Mouse (Mus musculus) spleen, postnatal 4 days (tissue): Measurements from ENCODE around the gene Oxt.

Experiments
- DNase-seq, 2 experiments: peaks; one replicate each; pipeline ENCODE4 v3.0.0; 2022; ENCODE audit warnings: low spot score in 2 of 2

Gene Oxt

DNA sequence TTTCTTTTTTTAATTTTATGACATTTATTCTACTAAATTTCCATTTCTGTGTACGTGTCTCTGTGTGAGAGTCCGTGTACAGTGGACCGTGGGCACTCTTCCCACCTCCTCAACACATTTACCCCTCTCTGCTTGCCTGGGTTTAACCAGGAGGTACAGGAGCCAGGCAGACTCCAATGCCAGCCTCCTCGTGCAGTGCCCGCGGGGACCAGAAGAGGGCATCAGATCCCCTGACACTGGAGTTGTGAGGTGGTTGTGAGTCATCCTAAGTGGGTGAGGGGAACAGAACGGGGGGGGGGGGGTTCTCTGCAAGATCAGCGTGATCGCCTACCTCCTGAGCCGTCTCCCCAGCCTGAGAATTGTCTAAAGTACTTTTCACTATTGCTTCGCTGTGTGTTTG is 2.2 kb downstream of the Oxt start:
- peak; percentile 57 to 79 for DNase-seq

DNA sequence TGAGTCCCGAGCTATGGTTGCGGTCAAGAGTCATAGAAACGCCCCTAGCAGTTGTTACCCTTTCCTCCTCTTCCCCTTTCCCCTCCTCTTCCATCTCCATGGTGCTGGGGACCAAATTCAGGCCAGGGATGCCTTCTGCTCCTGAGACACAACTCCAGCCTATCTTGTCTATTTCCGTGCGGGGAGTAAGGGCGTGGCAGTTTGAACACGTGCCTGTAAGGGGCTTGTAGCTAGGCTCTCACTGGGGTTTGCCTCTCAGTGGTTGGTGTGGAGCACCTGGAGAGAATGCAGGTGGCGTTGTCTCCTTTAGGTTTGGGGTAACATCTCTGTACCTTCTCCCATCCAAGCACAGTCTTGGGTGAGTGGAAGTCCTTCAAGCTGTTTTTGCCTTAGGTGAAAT is 3.8 kb downstream of the Oxt start:
- DNase-seq, result no peak

DNA sequence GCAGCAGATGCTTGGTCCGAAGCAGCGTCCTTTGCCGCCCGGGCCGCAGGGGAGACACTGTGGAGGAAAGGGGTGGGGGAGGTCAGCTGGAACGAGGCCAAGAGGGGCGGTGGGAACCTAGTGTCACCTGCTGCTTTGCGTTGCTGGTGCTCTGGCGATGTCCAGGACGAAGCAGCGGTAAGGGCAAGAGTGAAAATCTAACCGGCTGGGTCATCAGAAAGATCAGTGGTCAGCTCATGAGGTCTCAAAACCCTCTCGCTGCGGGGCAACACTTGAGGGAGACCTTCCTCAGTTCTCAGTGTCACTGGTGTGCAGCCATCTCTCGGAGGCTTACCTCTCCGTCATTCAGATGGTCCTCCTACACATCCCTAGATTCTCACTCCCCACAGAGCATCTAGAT is 5.2 kb downstream of the Oxt start:
- no peak for DNase-seq

DNA sequence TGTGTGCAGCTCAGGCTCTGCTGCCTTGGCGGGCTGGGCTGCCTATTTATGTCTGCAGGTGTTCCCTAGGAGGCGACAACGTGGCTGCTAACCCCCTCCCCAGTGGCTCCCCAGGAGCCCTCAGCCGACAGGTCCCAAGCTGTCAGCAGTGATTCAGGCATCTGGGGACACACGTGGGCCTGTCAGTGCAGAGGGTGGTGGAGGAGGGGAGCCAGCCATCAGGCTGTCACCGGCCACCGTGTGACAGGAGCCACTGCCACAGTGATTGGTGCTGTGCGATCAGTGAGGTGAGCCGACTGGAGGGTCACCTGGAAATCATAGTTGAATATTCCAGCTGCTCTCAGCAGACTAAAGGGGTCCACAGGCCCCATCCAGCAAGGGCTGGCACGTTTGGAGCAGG is 6.6 kb downstream of the Oxt start, which contains the start of gene Avp:
Avp (minus strand) TSS at position 3 of the 400 bp plus-strand sequence.
- no peak for DNase-seq

DNA sequence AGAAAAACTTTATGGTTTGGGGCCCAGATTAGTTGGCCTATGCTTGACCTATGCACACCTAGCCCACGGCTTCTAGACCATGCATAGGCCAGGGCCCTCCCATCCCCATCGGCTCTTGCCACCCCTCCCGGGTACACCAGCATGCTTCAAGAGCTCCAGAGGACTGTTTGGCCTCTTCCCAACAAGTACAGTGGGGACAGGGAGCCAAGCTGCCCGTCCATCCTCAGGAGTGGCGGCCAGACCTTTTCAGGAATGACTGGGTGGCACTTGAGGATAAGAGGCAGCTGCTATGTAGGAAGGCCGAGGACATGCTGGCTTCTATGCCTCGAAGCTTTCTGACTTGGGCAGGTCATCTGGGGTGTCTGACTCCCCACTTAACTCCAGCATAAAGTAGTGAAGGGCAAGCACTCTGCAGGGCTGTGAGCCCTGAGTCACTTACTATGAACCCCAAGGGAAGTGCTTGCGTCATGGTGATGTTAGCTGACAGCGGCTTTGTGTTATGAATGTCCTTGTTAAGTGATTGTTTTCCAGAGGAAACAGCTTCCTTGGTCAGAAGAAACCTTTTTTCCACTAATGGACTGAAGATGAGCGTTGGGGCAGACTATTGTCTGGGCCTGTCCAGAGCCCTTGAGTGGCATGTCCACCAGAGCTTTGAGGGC is 8.1 kb downstream of the Oxt start:
- DNase-seq, result no peak

DNA sequence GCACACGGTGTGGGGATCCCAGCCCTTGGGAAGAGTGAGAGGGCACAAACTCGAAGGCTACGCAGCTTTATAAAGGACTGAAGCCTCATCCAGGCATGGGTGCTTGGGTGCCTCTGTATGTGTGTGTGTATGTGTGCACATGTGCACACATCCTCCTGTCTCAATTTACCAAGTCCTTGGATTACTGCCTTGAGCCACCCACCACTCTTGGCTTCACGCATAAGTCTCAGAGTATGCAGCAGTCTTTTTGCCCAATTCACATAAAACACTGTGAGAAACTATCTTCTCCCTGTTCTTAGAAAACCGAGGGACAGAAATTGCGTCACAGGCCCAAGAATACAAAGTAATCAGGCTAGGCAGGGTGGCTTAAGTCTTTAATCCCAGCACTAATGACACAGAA is 10.0 kb downstream of the Oxt start:
- DNase-seq, result no peak

DNA sequence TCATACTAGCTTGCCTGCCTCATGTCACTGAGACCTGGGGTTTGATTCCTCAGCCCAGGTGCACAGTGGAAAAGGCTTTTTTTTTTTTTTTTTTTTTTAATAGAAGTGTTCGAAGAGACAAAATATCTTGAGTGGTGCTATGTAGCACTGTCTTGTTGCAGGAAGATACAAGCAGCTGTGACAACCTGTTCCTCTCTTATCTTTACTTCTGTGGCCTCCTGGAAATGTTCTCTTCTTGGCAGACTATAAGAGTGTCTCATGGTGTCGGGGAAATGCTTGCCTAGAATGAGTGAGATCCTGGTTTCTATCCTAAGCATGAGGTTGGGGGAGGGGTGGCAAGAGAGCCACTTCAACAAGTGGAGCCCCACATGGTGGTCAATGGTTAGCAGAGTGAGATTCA is 12.4 kb downstream of the Oxt start:
- no peak for DNase-seq

DNA sequence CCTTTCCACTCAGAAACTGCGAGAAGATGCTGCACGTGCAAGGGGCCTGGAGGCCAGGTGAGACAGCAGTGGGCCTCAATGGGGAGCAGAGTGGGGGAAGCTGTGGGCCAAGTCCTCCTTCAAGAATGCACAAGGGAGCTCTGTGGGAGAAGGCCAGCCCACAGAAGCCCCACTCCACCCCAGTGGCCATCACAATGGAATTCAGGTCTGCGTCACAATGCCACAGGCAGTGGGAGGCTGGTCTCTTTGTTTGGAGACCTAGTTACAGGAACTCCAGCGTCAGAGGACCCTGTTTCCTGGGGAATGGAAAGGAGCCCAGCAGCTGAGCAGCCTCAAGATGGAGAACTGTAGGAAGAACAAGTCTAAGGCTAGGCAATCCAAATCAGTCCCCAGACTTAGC is 13.2 kb downstream of the Oxt start:
- no peak for DNase-seq

DNA sequence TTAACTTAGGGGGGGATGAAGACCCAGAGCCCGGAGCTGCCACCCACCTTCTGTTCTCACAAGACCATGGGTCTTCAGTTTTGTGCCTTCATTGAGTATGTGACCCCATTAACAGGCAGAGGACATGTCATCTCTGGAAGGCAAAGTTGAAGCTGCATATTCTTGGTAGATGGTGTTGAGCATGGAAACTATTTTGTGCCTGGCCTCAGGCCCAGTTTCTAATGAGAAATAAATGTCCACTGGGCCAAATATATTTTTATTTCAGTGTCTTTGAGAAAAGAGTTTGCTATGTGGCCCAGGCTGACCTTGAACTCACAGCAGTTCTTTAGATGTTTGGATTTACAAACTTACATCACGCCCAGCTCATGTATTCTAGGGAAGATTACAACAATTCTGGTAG is 13.8 kb downstream of the Oxt start:
- no peak for DNase-seq

DNA sequence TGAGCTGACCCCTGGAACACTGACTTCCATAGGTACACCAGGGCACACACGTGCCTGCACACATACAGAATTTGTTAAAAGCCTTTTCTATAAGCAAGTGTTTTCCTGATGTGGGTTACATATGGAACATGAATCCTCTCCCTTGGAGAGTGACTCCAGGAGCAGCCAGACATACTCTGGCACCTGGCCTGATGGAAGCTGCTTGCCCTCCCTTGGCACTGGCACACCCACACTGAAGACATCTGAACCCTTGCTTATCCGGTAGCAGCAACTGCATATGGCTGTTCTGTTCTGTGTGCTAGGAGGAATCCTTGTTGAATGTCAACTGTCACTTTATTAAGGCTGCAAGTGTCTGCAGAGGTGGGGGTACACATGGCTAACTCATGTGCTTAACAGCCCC is 15.0 kb downstream of the Oxt start:
- no peak for DNase-seq

DNA sequence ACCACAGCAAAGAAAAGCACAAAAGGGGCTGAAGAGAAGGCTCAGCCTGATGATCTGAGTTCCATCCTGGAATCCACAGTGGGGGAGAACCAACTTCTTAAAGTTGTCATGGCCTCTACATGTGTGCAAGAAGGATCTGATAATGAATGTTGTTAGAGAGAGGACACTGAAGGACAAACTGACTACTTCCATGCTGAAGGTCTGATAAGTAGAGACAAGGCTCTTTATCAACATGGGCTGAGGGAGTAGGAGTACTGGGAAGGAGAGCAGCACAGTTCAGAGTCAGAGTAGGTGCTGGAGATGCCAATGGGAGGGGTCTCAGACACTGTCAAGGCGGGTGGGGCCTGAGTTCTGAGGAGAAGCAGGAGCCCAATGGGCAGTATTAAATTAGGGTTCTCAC is 19.6 kb downstream of the Oxt start:
- DNase-seq, result no peak

DNA sequence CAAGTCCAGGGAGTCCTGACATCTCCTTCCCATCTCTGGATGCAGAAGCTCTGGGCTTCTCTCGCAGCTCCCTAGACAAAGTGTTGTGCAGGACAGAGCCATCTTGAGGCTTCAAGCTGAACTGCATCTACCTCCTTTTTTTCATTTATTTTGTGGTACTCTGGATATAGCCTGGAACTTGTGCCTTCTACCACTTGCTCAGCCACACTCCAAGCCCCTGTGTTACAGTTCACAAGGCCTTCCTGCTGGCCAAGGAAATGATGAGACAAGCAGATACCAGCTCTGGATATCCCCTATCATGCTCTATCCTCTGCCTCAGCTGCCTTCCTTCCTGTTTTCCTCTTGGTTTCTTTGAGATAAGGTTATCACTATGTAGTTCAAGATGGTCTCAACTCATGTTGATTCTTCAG is 21.6 kb downstream of the Oxt start:
- no peak for DNase-seq

DNA sequence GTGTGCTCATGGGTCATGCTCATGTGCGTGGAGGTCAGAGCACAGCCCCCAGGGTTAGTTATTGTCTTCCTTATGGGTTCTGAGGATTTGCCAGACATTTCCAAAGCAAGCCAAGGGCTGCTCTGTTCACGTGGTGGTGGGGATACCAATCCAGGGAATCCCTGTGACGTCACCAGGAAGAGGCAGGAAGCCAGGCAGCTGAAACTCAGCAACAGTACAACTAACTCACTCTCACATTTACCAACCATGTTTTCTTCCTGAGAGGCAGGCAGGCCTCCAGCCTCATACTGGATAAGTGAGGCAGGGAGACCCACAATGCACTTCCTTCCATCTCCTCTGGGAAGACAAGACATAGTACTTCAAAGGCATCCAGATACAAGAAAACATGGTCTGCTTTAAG is 22.4 kb downstream of the Oxt start:
- DNase-seq, result no peak

DNA sequence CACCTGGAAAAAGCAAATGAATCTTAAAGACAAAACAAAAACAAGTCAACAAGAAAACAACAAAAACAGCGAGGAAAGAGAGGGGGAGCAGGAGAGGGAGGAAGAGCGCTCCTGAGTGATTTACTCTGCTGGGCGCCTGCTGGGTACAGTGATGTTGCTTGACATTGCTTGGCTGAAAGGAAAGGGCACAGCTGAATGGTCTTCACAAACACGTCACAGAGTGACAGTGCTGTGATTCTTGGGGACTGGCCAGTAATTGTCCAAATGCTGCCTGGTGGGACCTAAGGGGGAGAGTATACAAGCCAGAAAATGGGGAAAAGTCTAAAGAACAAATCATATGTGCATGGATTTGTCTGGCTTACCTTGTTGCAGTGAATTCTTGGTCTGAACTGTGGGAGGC is 26.2 kb downstream of the Oxt start:
- DNase-seq, result no peak

DNA sequence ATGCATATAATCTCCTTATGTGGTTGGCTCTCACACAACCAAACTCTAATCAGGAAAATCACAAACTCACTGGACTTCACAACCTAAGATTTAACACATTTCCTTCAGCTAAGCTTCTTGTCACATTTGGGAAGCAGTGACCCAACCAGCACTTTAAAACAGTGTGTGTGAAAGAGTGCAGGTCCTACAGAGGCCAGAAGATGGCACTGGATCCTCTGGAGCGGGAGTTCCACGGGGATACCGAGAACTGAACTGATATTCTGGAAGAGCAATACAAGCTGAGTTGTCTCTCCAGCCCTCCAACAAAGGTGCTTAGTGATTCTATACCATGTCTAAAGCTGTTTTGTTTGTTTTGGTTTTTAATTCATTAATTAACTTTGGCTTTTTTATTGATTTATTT is 37.1 kb downstream of the Oxt start:
- no peak for DNase-seq

DNA sequence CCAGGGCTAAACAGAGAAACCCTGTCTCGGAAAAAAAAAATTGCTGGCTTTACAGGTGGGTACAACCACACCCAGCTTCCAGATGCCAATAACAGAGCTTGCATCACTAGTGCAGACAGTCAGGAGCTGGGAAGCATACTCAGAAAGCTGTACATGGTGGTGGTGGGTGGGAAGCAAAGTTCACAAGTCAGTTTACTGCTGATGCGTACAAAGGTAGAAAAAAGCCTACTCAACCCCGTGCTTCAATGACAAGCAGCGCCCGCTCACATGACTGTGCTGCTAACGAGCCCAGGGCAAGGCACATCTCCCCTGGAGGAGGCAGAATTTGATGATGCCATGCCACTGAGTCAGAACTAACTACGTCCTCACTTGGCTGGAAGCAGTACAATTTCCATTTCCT is 43.0 kb downstream of the Oxt start:
- DNase-seq, result no peak
